Mouse (Mus musculus): ENCODE data around the gene Phf24.

The Phf24 gene

GRCm38 (mm10) chr4:42916617-42917401, at the start of gene Phf24:
Phf24 (plus strand) TSS chr4:42916660.
- peak in 1 of 2 experiments; percentile 33 for DNase-seq

- no peak for DNase-seq
Observed at GRCm38 (mm10) chr4:42867390-42867789, 49.1 kb upstream of the Phf24 start.

GRCm38 (mm10) chr4:42868193-42868592, 48.3 kb upstream of the Phf24 start:
- no peak for DNase-seq

GRCm38 (mm10) chr4:42870748-42871147, 45.7 kb upstream of the Phf24 start:
- DNase-seq = no peak

- DNase-seq = no peak
Observed at GRCm38 (mm10) chr4:42872151-42872550, 44.3 kb upstream of the Phf24 start.

GRCm38 (mm10) chr4:42872746-42873435, 43.6 kb upstream of the Phf24 start:
- DNase-seq = no peak

- DNase-seq = no peak
Observed at GRCm38 (mm10) chr4:42874134-42874533, 42.3 kb upstream of the Phf24 start, which contains the start of gene Fam205c. Fam205c (minus strand) TSS chr4:42874234.

- DNase-seq = peak; percentile 28 to 41
Observed at GRCm38 (mm10) chr4:42876586-42877291, 39.7 kb upstream of the Phf24 start.

GRCm38 (mm10) chr4:42877657-42878056, 38.8 kb upstream of the Phf24 start:
- no peak for DNase-seq

- DNase-seq = no peak
Observed at GRCm38 (mm10) chr4:42879829-42880676, 36.4 kb upstream of the Phf24 start.

GRCm38 (mm10) chr4:42880677-42880948, 35.8 kb upstream of the Phf24 start:
- no peak for DNase-seq

- DNase-seq = no peak
Observed at GRCm38 (mm10) chr4:42886926-42887325, 29.5 kb upstream of the Phf24 start.

GRCm38 (mm10) chr4:42888806-42889205, 27.7 kb upstream of the Phf24 start:
- no peak for DNase-seq

- no peak for DNase-seq
Observed at GRCm38 (mm10) chr4:42891176-42891575, 25.3 kb upstream of the Phf24 start.

- no peak for DNase-seq
Observed at GRCm38 (mm10) chr4:42895118-42895517, 21.3 kb upstream of the Phf24 start.

GRCm38 (mm10) chr4:42898914-42899313, 17.5 kb upstream of the Phf24 start:
- DNase-seq = no peak

- no peak for DNase-seq
Observed at GRCm38 (mm10) chr4:42900878-42901277, 15.6 kb upstream of the Phf24 start.

- DNase-seq = peak in 1 of 2 experiments; percentile 4
Observed at GRCm38 (mm10) chr4:42902174-42902573, 14.3 kb upstream of the Phf24 start.

GRCm38 (mm10) chr4:42902730-42903129, 13.7 kb upstream of the Phf24 start:
- DNase-seq = no peak

GRCm38 (mm10) chr4:42903942-42904341, 12.5 kb upstream of the Phf24 start:
- DNase-seq = no peak

GRCm38 (mm10) chr4:42904523-42904922, 11.9 kb upstream of the Phf24 start:
- no peak for DNase-seq

- DNase-seq = no peak
Observed at GRCm38 (mm10) chr4:42904966-42905365, 11.5 kb upstream of the Phf24 start.

- no peak for DNase-seq
Observed at GRCm38 (mm10) chr4:42913391-42913790, 3.1 kb upstream of the Phf24 start.
